Mouse (Mus musculus): ENCODE measurements around the gene Pmpca. TPM values are rescaled to one million over a fixed set of nuclear protein-coding genes. Genes with fewer than 3 reads are reported as not detected.

Pmpca gene
- polyA plus RNA-seq, 1 experiment from 2014 or later, result 103 TPM

DNA sequence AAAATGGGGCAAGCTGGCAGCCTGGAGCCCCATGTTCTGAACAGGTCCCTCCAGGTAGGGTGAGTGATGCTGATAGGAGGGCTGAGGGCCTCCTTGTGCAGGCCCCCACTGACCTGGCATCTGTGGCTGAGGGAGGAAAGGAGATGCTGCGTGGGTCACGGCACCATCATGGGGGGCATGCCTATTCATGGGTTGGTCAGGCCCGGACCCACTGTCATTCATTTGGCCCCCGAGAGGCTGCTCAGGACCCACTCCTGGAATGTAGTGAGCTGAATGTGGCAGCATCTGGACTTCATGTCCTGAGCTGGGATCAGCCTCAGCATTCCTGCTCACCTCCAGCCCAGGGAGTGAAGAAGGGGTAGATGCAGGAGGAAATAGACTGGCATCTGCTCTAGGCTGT lies 52.1 kb downstream of the Pmpca start:
- no peaks in the 10 kb centered on the region for H3K9me3 ChIP-seq (replicated peaks; ENCODE audit: control insufficient read depth, low read length)
- H3K4me1 ChIP-seq (ENCODE audit: control insufficient read depth, insufficient read depth, low read length), result peaks cover 4% of the 10 kb centered on the region
- H3K27ac ChIP-seq (replicated peaks; ENCODE audit: low read depth, low read length), result no peak overlapping the region
- no peak for DNase-seq (ENCODE audit: low spot score)
- H3K9ac ChIP-seq (replicated peaks; ENCODE audit: low read length), result no peak overlapping the region
- 91% methylated on average over 4 of the region's 4 CpGs for WGBS
- H3K36me3 ChIP-seq (replicated peaks; ENCODE audit: control insufficient read depth, insufficient read depth, low read depth, low read length), result peaks cover 7% of the 10 kb centered on the region; the same call in 1 of the 2 replicates
- no peak overlapping the region for H3K4me2 ChIP-seq (ENCODE audit: low read depth, low read length)
- H3K4me3 ChIP-seq (ENCODE audit: low read depth, low read length), result no peak overlapping the region
- no peak for ATAC-seq (replicated peaks; ENCODE audit: insufficient number of reproducible peaks, low FRiP score, low TSS enrichment, low read depth)
- no peaks in the 10 kb centered on the region for H3K27me3 ChIP-seq (ENCODE audit: control insufficient read depth, insufficient read depth, low read length)

DNA sequence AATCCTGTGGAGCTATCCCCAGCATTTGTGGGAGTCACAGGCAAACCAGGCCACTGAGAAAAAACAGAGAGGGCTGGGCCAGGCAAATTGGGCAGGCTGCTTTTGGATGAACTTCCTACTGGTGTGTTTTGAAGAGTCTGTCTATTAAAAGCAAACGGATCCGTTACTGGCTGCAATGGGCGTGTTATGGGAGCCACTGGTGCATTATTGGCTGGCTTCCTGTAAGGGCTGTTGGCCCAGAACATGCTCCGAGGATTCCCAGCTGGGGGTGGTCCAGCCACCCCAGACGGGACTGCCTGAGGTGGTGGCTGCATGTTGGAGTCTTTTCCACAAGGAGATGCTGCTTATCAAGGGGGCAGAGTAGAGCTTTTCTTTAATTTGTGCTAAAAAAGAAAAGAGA lies 52.5 kb downstream of the Pmpca start:
- Histone ChIP-seq H3K27ac (replicated peaks; ENCODE audit: low read depth, low read length) (no peak overlapping the region), H3K27me3 (ENCODE audit: control insufficient read depth, insufficient read depth, low read length) (no peaks in the 10 kb centered on the region), H3K4me2 (ENCODE audit: low read depth, low read length) (no peak overlapping the region), H3K4me3 (ENCODE audit: low read depth, low read length) (no peak overlapping the region), H3K9ac (replicated peaks; ENCODE audit: low read length) (no peak overlapping the region), H3K9me3 (replicated peaks; ENCODE audit: control insufficient read depth, low read length) (no peaks in the 10 kb centered on the region), H3K36me3 (replicated peaks; ENCODE audit: control insufficient read depth, insufficient read depth, low read depth, low read length) (peaks cover 7% of the 10 kb centered on the region; the same call in 1 of the 2 replicates), H3K4me1 (ENCODE audit: control insufficient read depth, insufficient read depth, low read length) (peaks cover 4% of the 10 kb centered on the region)
- WGBS, result 78% methylated on average over 5 of the region's 5 CpGs
- DNase-seq (ENCODE audit: low spot score), result no peak
- no peak for ATAC-seq (replicated peaks; ENCODE audit: insufficient number of reproducible peaks, low FRiP score, low TSS enrichment, low read depth)

DNA sequence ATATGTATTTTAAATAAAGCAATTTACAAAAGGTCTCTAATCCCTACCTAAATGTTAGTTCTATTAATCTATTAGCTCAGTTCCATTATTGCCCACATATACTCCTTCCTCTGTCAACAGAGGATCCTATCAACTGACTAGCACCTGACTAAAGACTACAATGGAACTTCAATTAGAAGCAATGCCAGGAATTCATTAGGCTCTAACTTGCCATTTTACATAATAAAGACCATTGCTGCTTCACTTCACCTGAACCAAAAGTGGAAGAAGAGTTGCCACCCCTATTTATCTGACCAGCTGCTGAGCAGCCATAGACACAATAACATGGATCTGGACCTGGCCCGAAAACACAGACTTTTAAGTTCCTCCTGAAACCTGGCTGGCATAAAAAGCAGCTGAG lies 53.7 kb downstream of the Pmpca start:
- peaks cover 4% of the 10 kb centered on the region for H3K4me1 ChIP-seq (ENCODE audit: control insufficient read depth, insufficient read depth, low read length)
- no peak overlapping the region for H3K4me2 ChIP-seq (ENCODE audit: low read depth, low read length)
- no peak overlapping the region for H3K4me3 ChIP-seq (ENCODE audit: low read depth, low read length)
- peaks cover 7% of the 10 kb centered on the region; the same call in 1 of the 2 replicates for H3K36me3 ChIP-seq (replicated peaks; ENCODE audit: control insufficient read depth, insufficient read depth, low read depth, low read length)
- no peaks in the 10 kb centered on the region for H3K27me3 ChIP-seq (ENCODE audit: control insufficient read depth, insufficient read depth, low read length)
- no peak overlapping the region for H3K27ac ChIP-seq (replicated peaks; ENCODE audit: low read depth, low read length)
- 88% methylated on average over 1 of the region's 1 CpGs for WGBS
- no peaks in the 10 kb centered on the region for H3K9me3 ChIP-seq (replicated peaks; ENCODE audit: control insufficient read depth, low read length)
- H3K9ac ChIP-seq (replicated peaks; ENCODE audit: low read length), result no peak overlapping the region
- ATAC-seq (replicated peaks; ENCODE audit: insufficient number of reproducible peaks, low FRiP score, low TSS enrichment, low read depth) (no peak), DNase-seq (ENCODE audit: low spot score) (no peak)

DNA sequence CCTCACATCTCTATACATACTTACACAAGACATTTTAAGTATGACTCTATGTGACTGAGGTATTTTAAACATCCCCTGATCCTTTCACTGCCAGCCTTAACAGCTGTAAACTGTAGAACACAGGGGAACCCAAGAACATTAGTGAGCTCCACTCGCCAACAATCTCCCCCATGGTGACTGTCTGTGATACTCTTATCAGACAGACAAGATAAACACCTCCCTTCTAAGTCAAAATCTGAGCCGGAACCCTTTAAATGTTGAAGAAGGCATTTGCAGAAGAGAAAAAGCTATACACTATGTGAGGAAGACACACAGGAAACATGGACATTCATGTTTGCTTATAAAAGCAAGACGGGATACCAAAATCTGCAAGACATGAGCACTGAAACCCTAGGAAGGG lies 54.7 kb downstream of the Pmpca start:
- Histone ChIP-seq H3K4me3 (ENCODE audit: low read depth, low read length) (peak overlapping the region; percentile 90), H3K9ac (replicated peaks; ENCODE audit: low read length) (peak overlapping the region; percentile 91), H3K4me1 (ENCODE audit: control insufficient read depth, insufficient read depth, low read length) (peaks cover 4% of the 10 kb centered on the region), H3K9me3 (replicated peaks; ENCODE audit: control insufficient read depth, low read length) (no peaks in the 10 kb centered on the region), H3K36me3 (replicated peaks; ENCODE audit: control insufficient read depth, insufficient read depth, low read depth, low read length) (peaks cover 7% of the 10 kb centered on the region; the same call in 1 of the 2 replicates), H3K4me2 (ENCODE audit: low read depth, low read length) (peak overlapping the region; percentile 63), H3K27me3 (ENCODE audit: control insufficient read depth, insufficient read depth, low read length) (no peaks in the 10 kb centered on the region), H3K27ac (replicated peaks; ENCODE audit: low read depth, low read length) (no peak overlapping the region)
- no peak for DNase-seq (ENCODE audit: low spot score)
- no peak for ATAC-seq (replicated peaks; ENCODE audit: insufficient number of reproducible peaks, low FRiP score, low TSS enrichment, low read depth)
- WGBS, result 55% methylated on average over 3 of the region's 3 CpGs

DNA sequence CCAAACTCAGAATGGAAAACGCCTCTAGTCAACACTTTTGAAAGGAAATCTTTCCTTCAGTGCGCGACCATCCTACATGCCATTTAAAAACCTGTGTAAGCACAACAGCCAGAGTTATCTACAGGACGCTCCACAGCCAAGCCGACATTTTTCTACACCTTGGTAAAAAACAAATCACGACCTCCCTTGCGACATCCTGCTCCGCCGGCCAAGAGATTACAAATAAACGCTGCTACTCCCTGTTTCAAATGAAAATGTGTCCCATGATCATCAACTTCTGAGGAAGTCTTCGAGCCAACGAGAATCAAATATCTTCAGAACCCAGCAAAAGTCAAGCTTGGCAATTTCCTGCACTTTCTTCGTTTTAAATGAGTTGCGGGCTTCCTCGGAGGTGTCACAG lies 55.2 kb downstream of the Pmpca start:
- Histone ChIP-seq H3K9ac (replicated peaks; ENCODE audit: low read length) (peak overlapping the region; percentile 91), H3K27ac (replicated peaks; ENCODE audit: low read depth, low read length) (peak overlapping the region; percentile 52; the same call in 1 of the 2 replicates), H3K36me3 (replicated peaks; ENCODE audit: control insufficient read depth, insufficient read depth, low read depth, low read length) (peaks cover 7% of the 10 kb centered on the region; the same call in 1 of the 2 replicates), H3K4me1 (ENCODE audit: control insufficient read depth, insufficient read depth, low read length) (peaks cover 4% of the 10 kb centered on the region), H3K4me2 (ENCODE audit: low read depth, low read length) (peak overlapping the region; percentile 63), H3K4me3 (ENCODE audit: low read depth, low read length) (peak overlapping the region; percentile 90), H3K27me3 (ENCODE audit: control insufficient read depth, insufficient read depth, low read length) (no peaks in the 10 kb centered on the region), H3K9me3 (replicated peaks; ENCODE audit: control insufficient read depth, low read length) (no peaks in the 10 kb centered on the region)
- WGBS, result 2% methylated on average over 15 of the region's 15 CpGs
- ATAC-seq (replicated peaks; ENCODE audit: insufficient number of reproducible peaks, low FRiP score, low TSS enrichment, low read depth) (no peak), DNase-seq (ENCODE audit: low spot score) (no peak)

DNA sequence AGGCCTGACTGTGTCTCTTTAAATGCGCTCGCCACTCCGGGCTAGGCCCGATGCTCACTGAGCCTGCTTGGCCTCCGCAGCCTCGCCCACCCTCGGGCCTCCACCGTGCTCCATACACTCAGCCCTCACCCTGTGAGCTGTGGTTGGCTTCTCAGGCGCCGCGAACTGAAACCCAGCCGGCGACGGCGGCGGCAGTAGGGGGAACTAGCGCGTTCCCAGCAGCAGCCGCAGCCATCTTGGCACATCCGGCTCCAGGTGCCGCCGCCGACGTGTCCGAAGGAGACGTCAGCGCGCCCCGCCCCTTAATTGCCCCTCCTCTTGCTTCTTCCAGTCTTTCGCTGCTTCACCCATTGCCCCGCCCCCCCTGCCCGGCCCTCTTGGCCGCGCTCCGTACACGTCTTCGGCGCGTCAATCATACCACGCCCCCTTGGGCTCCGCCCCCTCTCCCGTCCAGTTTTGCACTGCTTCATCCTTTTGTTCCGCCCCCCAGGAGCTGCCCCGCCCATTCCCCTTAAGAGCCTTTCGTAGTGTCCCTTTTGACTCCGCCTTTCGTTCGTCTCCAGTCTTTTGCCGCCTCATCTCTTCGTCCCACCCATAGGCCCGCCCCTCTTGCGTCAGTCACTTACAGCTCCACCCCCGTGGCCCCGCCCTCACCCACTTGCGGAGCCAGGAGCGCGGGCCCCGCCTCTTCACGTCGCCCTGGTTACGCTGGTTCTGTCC lies 56.0 kb downstream of the Pmpca start, which contains the start of gene Sec16a:
Sec16a (minus strand) TSS at position 271 of the 720 bp plus-strand sequence.
- Histone ChIP-seq H3K4me2 (ENCODE audit: low read depth, low read length) (peak within 1 kb of the TSS; percentile 92), H3K9ac (replicated peaks; ENCODE audit: low read length) (peak within 1 kb of the TSS; percentile 91), H3K27ac (replicated peaks; ENCODE audit: low read depth, low read length) (peak within 1 kb of the TSS; percentile 57), H3K4me1 (ENCODE audit: control insufficient read depth, insufficient read depth, low read length) (peaks cover 4% of the 10 kb centered on the region), H3K4me3 (ENCODE audit: low read depth, low read length) (peak within 1 kb of the TSS; percentile 90), H3K36me3 (replicated peaks; ENCODE audit: control insufficient read depth, insufficient read depth, low read depth, low read length) (peaks cover 7% of the 10 kb centered on the region; the same call in 1 of the 2 replicates), H3K27me3 (ENCODE audit: control insufficient read depth, insufficient read depth, low read length) (no peaks in the 10 kb centered on the region), H3K9me3 (replicated peaks; ENCODE audit: control insufficient read depth, low read length) (no peaks in the 10 kb centered on the region)
- ATAC-seq (replicated peaks; ENCODE audit: insufficient number of reproducible peaks, low FRiP score, low TSS enrichment, low read depth) (peak; percentile 88), DNase-seq (ENCODE audit: low spot score) (peak; percentile 100)
- under 1% methylated on average over 57 of the region's 61 CpGs for WGBS

DNA sequence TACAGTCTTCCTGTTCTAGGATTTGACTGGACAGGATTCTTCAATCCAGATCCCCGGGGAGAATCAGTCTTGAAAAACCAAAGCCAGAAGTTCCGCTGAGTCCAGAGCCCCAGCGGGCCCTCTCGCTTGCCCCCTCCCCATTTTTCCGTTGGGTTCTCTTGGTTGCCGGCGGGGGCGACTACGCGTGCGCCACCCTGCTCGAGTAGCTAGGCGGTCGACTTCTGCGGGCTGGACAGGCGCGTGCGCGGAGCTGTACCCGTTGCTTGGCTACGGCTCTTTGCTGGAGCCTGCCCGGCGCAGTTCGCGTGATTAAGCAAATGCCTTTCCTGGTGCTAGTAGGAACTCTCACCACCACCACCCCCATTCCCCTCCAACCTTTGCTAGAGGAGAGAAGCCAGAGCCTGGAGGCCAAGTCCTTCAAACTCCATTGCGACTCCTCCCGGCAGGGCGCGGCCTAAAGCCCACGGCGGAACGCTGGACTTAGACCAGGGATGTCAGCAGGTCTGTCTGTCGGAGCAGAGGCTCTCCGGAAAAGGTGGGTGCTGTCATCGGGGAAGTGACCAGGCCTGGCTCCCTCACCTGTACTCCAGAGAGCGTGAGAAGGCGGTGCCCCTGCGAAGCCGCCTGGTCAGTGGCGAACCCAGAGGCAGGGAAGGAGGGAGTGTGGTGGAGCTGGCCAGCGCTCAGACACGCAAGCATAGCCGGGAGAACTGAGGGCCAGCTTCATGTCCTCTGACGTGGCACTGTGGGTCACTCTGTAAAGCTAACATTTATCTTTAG lies 56.7 kb downstream of the Pmpca start:
- H3K4me2 ChIP-seq (ENCODE audit: low read depth, low read length), result peak overlapping the region; percentile 92
- H3K4me3 ChIP-seq (ENCODE audit: low read depth, low read length), result peak overlapping the region; percentile 63
- WGBS, result under 1% methylated on average over 44 of the region's 44 CpGs
- no peaks in the 10 kb centered on the region for H3K9me3 ChIP-seq (replicated peaks; ENCODE audit: control insufficient read depth, low read length)
- H3K9ac ChIP-seq (replicated peaks; ENCODE audit: low read length), result peak overlapping the region; percentile 66
- H3K27ac ChIP-seq (replicated peaks; ENCODE audit: low read depth, low read length), result peak overlapping the region; percentile 57
- H3K4me1 ChIP-seq (ENCODE audit: control insufficient read depth, insufficient read depth, low read length), result peaks cover 4% of the 10 kb centered on the region
- DNase-seq (ENCODE audit: low spot score), result peak; percentile 93
- H3K27me3 ChIP-seq (ENCODE audit: control insufficient read depth, insufficient read depth, low read length), result no peaks in the 10 kb centered on the region
- H3K36me3 ChIP-seq (replicated peaks; ENCODE audit: control insufficient read depth, insufficient read depth, low read depth, low read length), result peaks cover 7% of the 10 kb centered on the region; the same call in 1 of the 2 replicates
- ATAC-seq (replicated peaks; ENCODE audit: insufficient number of reproducible peaks, low FRiP score, low TSS enrichment, low read depth), result peak; percentile 83

DNA sequence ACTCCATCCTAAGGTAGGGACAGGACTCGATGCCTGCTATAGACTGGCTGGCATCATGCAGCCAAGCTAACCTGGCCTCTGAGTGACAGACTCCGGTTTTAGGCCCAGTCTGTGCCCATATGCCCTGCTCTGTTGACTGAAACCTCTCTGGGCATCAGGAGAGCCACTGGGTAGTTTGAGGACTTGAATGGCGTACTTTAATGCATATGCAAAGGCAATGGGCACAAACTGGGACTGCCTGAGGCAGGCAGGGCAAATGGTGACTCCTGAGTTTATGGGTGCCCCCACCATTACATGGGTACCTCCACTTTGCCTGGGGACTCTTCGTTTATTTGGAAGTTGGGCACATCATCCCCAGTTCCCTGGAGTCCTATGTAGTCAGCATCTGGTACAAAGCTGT lies 57.5 kb downstream of the Pmpca start:
- Histone ChIP-seq H3K4me1 (ENCODE audit: control insufficient read depth, insufficient read depth, low read length) (peaks cover 4% of the 10 kb centered on the region), H3K36me3 (replicated peaks; ENCODE audit: control insufficient read depth, insufficient read depth, low read depth, low read length) (peaks cover 1% of the 10 kb centered on the region; the same call in 1 of the 2 replicates), H3K4me3 (ENCODE audit: low read depth, low read length) (peak overlapping the region; percentile 63)

More for the DNA sequence above, 57.5 kb downstream of the Pmpca start:
- ATAC-seq (replicated peaks; ENCODE audit: insufficient number of reproducible peaks, low FRiP score, low TSS enrichment, low read depth) (no peak), DNase-seq (ENCODE audit: low spot score) (no peak)
- Histone ChIP-seq H3K27me3 (ENCODE audit: control insufficient read depth, insufficient read depth, low read length) (no peaks in the 10 kb centered on the region), H3K9me3 (replicated peaks; ENCODE audit: control insufficient read depth, low read length) (no peaks in the 10 kb centered on the region), H3K9ac (replicated peaks; ENCODE audit: low read length) (peak overlapping the region; percentile 66), H3K27ac (replicated peaks; ENCODE audit: low read depth, low read length) (no peak overlapping the region), H3K4me2 (ENCODE audit: low read depth, low read length) (peak overlapping the region; percentile 92)
- 78% methylated on average over 4 of the region's 4 CpGs for WGBS
